Mouse (Mus musculus) heart, postnatal 10 days (tissue): Measurements from ENCODE around the gene Pdk1. TPM values are rescaled to one million over a fixed set of nuclear protein-coding genes. Genes with fewer than 3 reads are reported as not detected.
A peak's percentile ranks its signal among the peaks of the same experiment; 100 is the strongest.
"Not testable (repeated sequence)": the region's sequence is repeated elsewhere in the genome, so short reads cannot be mapped to it uniquely, and the experiment has no call there.

ENCODE experiments used
- DNase-seq, 2 experiments: peaks; one replicate each; pipeline ENCODE4 v3.0.0; 2021
- intact Hi-C: fragments of 180-260 bp; cut with DNase I; formaldehyde crosslinking; loops from one replicate; pipeline ENCODE4 v1.15.1; 2025
- total RNA-seq, 2 experiments: library from RNA; stranded (reverse); gene quantifications; 2 replicates each; pipeline ENCODE4 v1.2.3; 2021

The Pdk1 gene
- total RNA-seq, 2 experiments from 2014 or later: 119 to 149 TPM

- intact Hi-C loops: no loop called here
- peak; percentile 47 to 62 for DNase-seq
Observed at GRCm38 (mm10) chr2:71873474-71874322, 674 bp downstream of the Pdk1 start.

- intact Hi-C loops: no loop called here
- no peak for DNase-seq
Observed at GRCm38 (mm10) chr2:71874422-71874821, 1.4 kb downstream of the Pdk1 start.

- intact Hi-C loops: no loop called here
- no peak for DNase-seq
Observed at GRCm38 (mm10) chr2:71874836-71875235, 1.8 kb downstream of the Pdk1 start.

- intact Hi-C loops: no loop called here
- no peak for DNase-seq
Observed at GRCm38 (mm10) chr2:71877865-71878264, 4.8 kb downstream of the Pdk1 start.

- DNase-seq: no peak
- intact Hi-C loops: no loop called here
Observed at GRCm38 (mm10) chr2:71878441-71878840, 5.4 kb downstream of the Pdk1 start.

GRCm38 (mm10) chr2:71878943-71879342 lies 5.9 kb downstream of the Pdk1 start:
- no peak for DNase-seq
- intact Hi-C loops: no loop called here

GRCm38 (mm10) chr2:71882914-71883651 lies 10.1 kb downstream of the Pdk1 start:
- intact Hi-C loops: no loop called here
- DNase-seq: no peak

GRCm38 (mm10) chr2:71887269-71887668 lies 14.2 kb downstream of the Pdk1 start:
- intact Hi-C loops: no loop called here
- no peak for DNase-seq

- intact Hi-C loops: no loop called here
Observed at GRCm38 (mm10) chr2:71888437-71888836, 15.4 kb downstream of the Pdk1 start.

GRCm38 (mm10) chr2:71891536-71891935 lies 18.5 kb downstream of the Pdk1 start:
- no peak for DNase-seq

More at GRCm38 (mm10) chr2:71888437-71888836, 15.4 kb downstream of the Pdk1 start:
- no peak for DNase-seq

GRCm38 (mm10) chr2:71892741-71893349 lies 19.8 kb downstream of the Pdk1 start:
- intact Hi-C loops: loop anchor here (10.0 kb wide), 1 partner anchor 262 kb away; no protein-coding TSS in a partner anchor
- peak; percentile 27 to 32 for DNase-seq

More at GRCm38 (mm10) chr2:71891536-71891935, 18.5 kb downstream of the Pdk1 start:
- intact Hi-C loops: loop anchor here (10.0 kb wide), 1 partner anchor 263 kb away; no protein-coding TSS in a partner anchor

GRCm38 (mm10) chr2:71895596-71896286 lies 22.7 kb downstream of the Pdk1 start:
- intact Hi-C loops: loop anchor here (10.0 kb wide), 1 partner anchor 259 kb away; no protein-coding TSS in a partner anchor
- no peak for DNase-seq

- intact Hi-C loops: loop anchor here (10.0 kb wide), 1 partner anchor 257 kb away; no protein-coding TSS in a partner anchor
Observed at GRCm38 (mm10) chr2:71897420-71897819, 24.4 kb downstream of the Pdk1 start.

GRCm38 (mm10) chr2:71898335-71898856 lies 25.4 kb downstream of the Pdk1 start:
- DNase-seq: peak; percentile 42 to 70
- intact Hi-C loops: loop anchor here (1.0 to 10.0 kb wide), 3 partner anchors 58 to 256 kb away; no protein-coding TSS in a partner anchor

More at GRCm38 (mm10) chr2:71897420-71897819, 24.4 kb downstream of the Pdk1 start:
- no peak for DNase-seq

- intact Hi-C loops: loop anchor here (2.0 to 10.0 kb wide), 3 partner anchors 37 to 255 kb away; no protein-coding TSS in a partner anchor
- peak; percentile 58 to 61 for DNase-seq
Observed at GRCm38 (mm10) chr2:71899886-71900285, 26.9 kb downstream of the Pdk1 start.

- intact Hi-C loops: no loop called here
- DNase-seq: no peak
Observed at GRCm38 (mm10) chr2:71905154-71905553, 32.1 kb downstream of the Pdk1 start.

- DNase-seq, intact Hi-C loops: not testable (repeated sequence)
Observed at GRCm38 (mm10) chr2:71906356-71906755, 33.3 kb downstream of the Pdk1 start.

GRCm38 (mm10) chr2:71913911-71914310 lies 40.9 kb downstream of the Pdk1 start:
- intact Hi-C loops: no loop called here
- no peak for DNase-seq

- DNase-seq: peak in 1 of 2 experiments; percentile 13
- intact Hi-C loops: no loop called here
Observed at GRCm38 (mm10) chr2:71919227-71919647, 46.2 kb downstream of the Pdk1 start.

GRCm38 (mm10) chr2:71924931-71925330 lies 51.9 kb downstream of the Pdk1 start:
- intact Hi-C loops, DNase-seq: not testable (repeated sequence)
